Mouse (Mus musculus): ENCODE results near the gene Psme4.

Gene Psme4

GRCm38 (mm10) chr11:30786230-30786983 lies 14.9 kb downstream of the Psme4 start:
- in situ Hi-C loops (cut with MseI, MboI): no loop called here

GRCm38 (mm10) chr11:30792680-30793079 lies 21.2 kb downstream of the Psme4 start:
- in situ Hi-C loops (cut with MseI, MboI): loop anchor here in 1 of 2 experiments (10.0 kb wide), 1 partner anchor 118 kb away; no protein-coding TSS in a partner anchor

GRCm38 (mm10) chr11:30793753-30794152 lies 22.2 kb downstream of the Psme4 start:
- in situ Hi-C loops (cut with MseI, MboI): loop anchor here in 1 of 2 experiments (10.0 kb wide), 1 partner anchor 119 kb away; no protein-coding TSS in a partner anchor

- in situ Hi-C loops (cut with MseI, MboI): loop anchor here in 1 of 2 experiments (10.0 kb wide), 1 partner anchor 122 kb away; no protein-coding TSS in a partner anchor
Measured at GRCm38 (mm10) chr11:30797236-30797635, 25.7 kb downstream of the Psme4 start.

GRCm38 (mm10) chr11:30799496-30799895 lies 28.0 kb downstream of the Psme4 start:
- in situ Hi-C loops (cut with MseI, MboI): loop anchor here in 1 of 2 experiments (10.0 kb wide), 1 partner anchor 125 kb away; no protein-coding TSS in a partner anchor

- in situ Hi-C loops (cut with MseI, MboI): loop anchor here in 1 of 2 experiments (5.0 kb wide), 1 partner anchor 128 kb away; no protein-coding TSS in a partner anchor
Measured at GRCm38 (mm10) chr11:30800091-30800490, 28.6 kb downstream of the Psme4 start.

GRCm38 (mm10) chr11:30802421-30802820 lies 30.9 kb downstream of the Psme4 start:
- in situ Hi-C loops (cut with MseI, MboI): loop anchor here in 1 of 2 experiments (5.0 kb wide), 1 partner anchor 130 kb away; no protein-coding TSS in a partner anchor

- in situ Hi-C loops (cut with MseI, MboI): no loop called here
Measured at GRCm38 (mm10) chr11:30821116-30821515, 49.6 kb downstream of the Psme4 start.

GRCm38 (mm10) chr11:30838793-30839192 lies 67.3 kb downstream of the Psme4 start:
- in situ Hi-C loops (cut with MseI, MboI): no loop called here

GRCm38 (mm10) chr11:30844355-30844754 lies 72.8 kb downstream of the Psme4 start:
- in situ Hi-C loops (cut with MseI, MboI): no loop called here

- in situ Hi-C loops (cut with MseI, MboI): no loop called here
Measured at GRCm38 (mm10) chr11:30872425-30872824, 100.9 kb downstream of the Psme4 start.

GRCm38 (mm10) chr11:30885171-30885871 lies 113.8 kb downstream of the Psme4 start, which contains the start of the genes Gpr75 and Asb3:
TSS of gene Gpr75 (plus strand) at chr11:30885358.
TSS of gene Asb3 (plus strand) at chr11:30885416.
- in situ Hi-C loops (cut with MseI, MboI): no loop called here

GRCm38 (mm10) chr11:30888153-30888552 lies 116.6 kb downstream of the Psme4 start:
- in situ Hi-C loops (cut with MseI, MboI): no loop called here

- in situ Hi-C loops (cut with MseI, MboI): no loop called here
Measured at GRCm38 (mm10) chr11:30896201-30896600, 124.7 kb downstream of the Psme4 start.

GRCm38 (mm10) chr11:30899312-30899711 lies 127.8 kb downstream of the Psme4 start:
- in situ Hi-C loops (cut with MseI, MboI): no loop called here

GRCm38 (mm10) chr11:30912311-30912710 lies 140.8 kb downstream of the Psme4 start:
- in situ Hi-C loops (cut with MseI, MboI): no loop called here

GRCm38 (mm10) chr11:30920641-30921040 lies 149.1 kb downstream of the Psme4 start:
- in situ Hi-C loops (cut with MseI, MboI): no loop called here

- in situ Hi-C loops (cut with MseI, MboI): no loop called here
Measured at GRCm38 (mm10) chr11:30923283-30923682, 151.8 kb downstream of the Psme4 start.

- in situ Hi-C loops (cut with MseI, MboI): no loop called here
Measured at GRCm38 (mm10) chr11:30928079-30928478, 156.6 kb downstream of the Psme4 start.

GRCm38 (mm10) chr11:30928498-30928897 lies 157.0 kb downstream of the Psme4 start:
- in situ Hi-C loops (cut with MseI, MboI): no loop called here
